Mouse (Mus musculus) forebrain, embryonic 11.5 days (tissue): ENCODE results near the gene Plcg1. TPM values are rescaled to one million over a fixed set of nuclear protein-coding genes. Genes with fewer than 3 reads are reported as not detected.

ENCODE experiments used
- ATAC-seq: fragments of 200-750 bp; cut with Nextera tagmentation; replicated peaks from 2 replicates; pipeline ENCODE4 v1.8.0; 2017; ENCODE audit warnings: moderate TSS enrichment; ENCODE audit not compliant: low FRiP score
- DNase-seq: peaks from one replicate; pipeline ENCODE4 v3.0.0-alpha.2; 2017; ENCODE audit warnings: low spot score
- H3K27ac ChIP-seq: fragments of 300-500 bp; sonication (generic); 2 replicates; pipeline ENCODE4 v1.5.1; 2014; ENCODE audit warnings: low read depth, low read length
- H3K27me3 ChIP-seq: fragments of 300-500 bp; sonication (generic); 2 replicates; pipeline ENCODE4 v1.6.1; 2014; ENCODE audit warnings: mild to moderate bottlenecking, low read length, mixed read lengths; ENCODE audit not compliant: control insufficient read depth, insufficient read depth
- H3K36me3 ChIP-seq: fragments of 300-500 bp; sonication (generic); 2 replicates; pipeline ENCODE4 v1.6.1; 2014; ENCODE audit warnings: mild to moderate bottlenecking, low read length, moderate library complexity, mixed read lengths; ENCODE audit not compliant: control insufficient read depth, insufficient read depth
- H3K4me1 ChIP-seq: fragments of 300-500 bp; sonication (generic); replicated peaks from 2 replicates; pipeline ENCODE4 v1.6.1; 2014; ENCODE audit warnings: low read length, mixed read lengths; ENCODE audit not compliant: control insufficient read depth, insufficient read depth
- H3K4me2 ChIP-seq: fragments of 300-500 bp; sonication (generic); 2 replicates; pipeline ENCODE4 v1.6.1; 2014; ENCODE audit warnings: low read depth, mild to moderate bottlenecking, low read length, moderate library complexity, mixed read lengths; ENCODE audit not compliant: severe bottlenecking
- H3K4me3 ChIP-seq: fragments of 300-500 bp; sonication (generic); 2 replicates; pipeline ENCODE4 v1.5.1; 2014; ENCODE audit warnings: low read depth, low read length
- H3K9ac ChIP-seq: fragments of 300-500 bp; sonication (generic); 2 replicates; pipeline ENCODE4 v1.6.1; 2014; ENCODE audit warnings: low read length
- H3K9me3 ChIP-seq: fragments of 300-500 bp; sonication (generic); 2 replicates; pipeline ENCODE4 v1.6.1; 2016; ENCODE audit warnings: low read length, mixed read lengths; ENCODE audit not compliant: control insufficient read depth
- WGBS: fragments of 180-500 bp; shearing (Covaris S2); extraction: QIAGEN DNeasy Blood & Tissue Kit; methylation state at CpG from one replicate; pipeline ENCODE4 v1.1.7; 2014; 5-methylcytosine and 5-hydroxymethylcytosine counted together
- polyA plus RNA-seq: library from polyadenylated mRNA; unstranded; fragments of >200 nt; fragmentation: Nextera tagmentation; extraction: Ambion mirVana; gene quantifications from 2 replicates; pipeline ENCODE4 v1.2.1, GENCODE M21; 2014

The Plcg1 gene
- polyA plus RNA-seq, 1 experiment from 2014 or later: 80.7 TPM

- no peak overlapping the region for H3K4me3 ChIP-seq
- 91% methylated on average over 9 of the region's 9 CpGs for WGBS
- H3K9ac ChIP-seq: no peak overlapping the region
- ATAC-seq (no peak), DNase-seq (no peak)
- H3K27me3 ChIP-seq: no peaks in the 10 kb centered on the region
- peaks cover 23% of the 10 kb centered on the region for H3K36me3 ChIP-seq
- H3K4me1 ChIP-seq: no peaks in the 10 kb centered on the region
- H3K27ac ChIP-seq: no peak overlapping the region
- H3K4me2 ChIP-seq: no peak overlapping the region
- H3K9me3 ChIP-seq: no peaks in the 10 kb centered on the region
Measured at GRCm38 (mm10) chr2:160760433-160761184, 29.5 kb downstream of the Plcg1 start.

GRCm38 (mm10) chr2:160763816-160764215, 32.7 kb downstream of the Plcg1 start:
- no peak for DNase-seq
- Histone ChIP-seq H3K4me1 (no peaks in the 10 kb centered on the region), H3K9ac (no peak overlapping the region), H3K27ac (no peak overlapping the region), H3K36me3 (peaks cover 3% of the 10 kb centered on the region; the same call in 1 of the 2 replicates), H3K4me2 (no peak overlapping the region), H3K27me3 (no peaks in the 10 kb centered on the region), H3K9me3 (no peaks in the 10 kb centered on the region), H3K4me3 (no peak overlapping the region)
- WGBS: 93% methylated on average over 3 of the region's 3 CpGs
- no peak for ATAC-seq

GRCm38 (mm10) chr2:160764386-160764785, 33.3 kb downstream of the Plcg1 start:
- 84% methylated on average over 2 of the region's 2 CpGs for WGBS
- Histone ChIP-seq H3K4me3 (no peak overlapping the region), H3K9ac (no peak overlapping the region), H3K9me3 (no peaks in the 10 kb centered on the region), H3K27ac (no peak overlapping the region), H3K4me1 (no peaks in the 10 kb centered on the region), H3K4me2 (no peak overlapping the region), H3K27me3 (no peaks in the 10 kb centered on the region), H3K36me3 (peaks cover 3% of the 10 kb centered on the region; the same call in 1 of the 2 replicates)
- no peak for ATAC-seq
- no peak for DNase-seq

- no peak overlapping the region for H3K4me3 ChIP-seq
- ATAC-seq (no peak), DNase-seq (peak; percentile 22)
- 84% methylated on average over 3 of the region's 3 CpGs for whole genome bisulfite sequencing
- H3K4me2 ChIP-seq: no peak overlapping the region
- H3K27ac ChIP-seq: no peak overlapping the region
- H3K4me1 ChIP-seq: no peaks in the 10 kb centered on the region
- no peak overlapping the region for H3K9ac ChIP-seq
- H3K9me3 ChIP-seq: no peaks in the 10 kb centered on the region
- no peaks in the 10 kb centered on the region for H3K27me3 ChIP-seq
- no peaks in the 10 kb centered on the region; the same call in 1 of the 2 replicates for H3K36me3 ChIP-seq
Measured at GRCm38 (mm10) chr2:160765096-160765495, 34.0 kb downstream of the Plcg1 start.

GRCm38 (mm10) chr2:160766371-160766771, 35.3 kb downstream of the Plcg1 start:
- WGBS: 70% methylated on average over 5 of the region's 5 CpGs
- H3K9ac ChIP-seq: no peak overlapping the region
- no peaks in the 10 kb centered on the region for H3K9me3 ChIP-seq

GRCm38 (mm10) chr2:160767201-160767600, 36.1 kb downstream of the Plcg1 start:
- no peaks in the 10 kb centered on the region for H3K4me1 ChIP-seq
- H3K4me2 ChIP-seq: no peak overlapping the region
- H3K36me3 ChIP-seq: no peaks in the 10 kb centered on the region; the same call in 1 of the 2 replicates
- no peaks in the 10 kb centered on the region for H3K27me3 ChIP-seq
- H3K27ac ChIP-seq: no peak overlapping the region
- no peak for DNase-seq
- no peak overlapping the region for H3K4me3 ChIP-seq
- WGBS: 95% methylated on average over 2 of the region's 2 CpGs
- ATAC-seq: no peak
- no peak overlapping the region for H3K9ac ChIP-seq
- no peaks in the 10 kb centered on the region for H3K9me3 ChIP-seq

More at GRCm38 (mm10) chr2:160766371-160766771, 35.3 kb downstream of the Plcg1 start:
- Histone ChIP-seq H3K4me3 (no peak overlapping the region), H3K36me3 (no peaks in the 10 kb centered on the region; the same call in 1 of the 2 replicates), H3K4me1 (no peaks in the 10 kb centered on the region), H3K27ac (no peak overlapping the region), H3K27me3 (no peaks in the 10 kb centered on the region), H3K4me2 (no peak overlapping the region)
- peak; percentile 21 for DNase-seq
- no peak for ATAC-seq

GRCm38 (mm10) chr2:160768097-160768695, 37.1 kb downstream of the Plcg1 start:
- no peak for ATAC-seq

GRCm38 (mm10) chr2:160768997-160769396, 37.9 kb downstream of the Plcg1 start:
- Histone ChIP-seq H3K4me3 (no peak overlapping the region), H3K9me3 (no peaks in the 10 kb centered on the region), H3K27ac (no peak overlapping the region), H3K4me1 (no peaks in the 10 kb centered on the region), H3K4me2 (no peak overlapping the region), H3K36me3 (no peaks in the 10 kb centered on the region; the same call in 1 of the 2 replicates), H3K9ac (no peak overlapping the region), H3K27me3 (no peaks in the 10 kb centered on the region)
- WGBS: 92% methylated on average over 2 of the region's 2 CpGs
- DNase-seq (no peak), ATAC-seq (no peak)

More at GRCm38 (mm10) chr2:160768097-160768695, 37.1 kb downstream of the Plcg1 start:
- H3K4me1 ChIP-seq: no peaks in the 10 kb centered on the region
- WGBS: 83% methylated on average over 4 of the region's 4 CpGs
- H3K9me3 ChIP-seq: no peaks in the 10 kb centered on the region
- DNase-seq: no peak
- no peak overlapping the region for H3K4me2 ChIP-seq
- no peak overlapping the region for H3K4me3 ChIP-seq
- H3K9ac ChIP-seq: no peak overlapping the region
- H3K36me3 ChIP-seq: no peaks in the 10 kb centered on the region; the same call in 1 of the 2 replicates
- H3K27me3 ChIP-seq: no peaks in the 10 kb centered on the region
- no peak overlapping the region for H3K27ac ChIP-seq
